Mouse (Mus musculus) liver, adult 2 months (tissue): ENCODE data around the gene Cfd. TPM values are rescaled to one million over a fixed set of nuclear protein-coding genes. Genes with fewer than 3 reads are reported as not detected.

ENCODE experiments used
- DNase-seq: peaks from one replicate; pipeline ENCODE4 v3.0.0-alpha.2; 2011; ENCODE audit warnings: low read depth, low spot score; ENCODE audit errors: extremely low read depth
- H3K27ac ChIP-seq: fragments of 200-500 bp; replicated peaks from 2 replicates; pipeline ENCODE4 v1.5.1; 2012; ENCODE audit warnings: low read depth, mild to moderate bottlenecking, control low read depth, inconsistent platforms, low read length; ENCODE audit not compliant: insufficient read depth
- H3K27me3 ChIP-seq: fragments of 200-500 bp; 2 replicates; pipeline ENCODE4 v1.6.1; 2012; ENCODE audit warnings: mild to moderate bottlenecking, moderate library complexity, low read length, inconsistent platforms; ENCODE audit not compliant: control insufficient read depth, insufficient read depth
- H3K36me3 ChIP-seq: fragments of 200-500 bp; 2 replicates; pipeline ENCODE4 v1.6.1; 2012; ENCODE audit warnings: low read length, inconsistent platforms; ENCODE audit not compliant: control insufficient read depth, insufficient read depth
- H3K4me1 ChIP-seq: fragments of 200-500 bp; 2 replicates; pipeline ENCODE4 v1.6.1; 2011; ENCODE audit warnings: low read length; ENCODE audit not compliant: control insufficient read depth, insufficient read depth
- H3K4me3 ChIP-seq: fragments of 200-500 bp; 2 replicates; pipeline ENCODE4 v1.5.1; 2011; ENCODE audit warnings: low read depth, mild to moderate bottlenecking, control low read depth, low read length, moderate library complexity; ENCODE audit not compliant: insufficient read depth
- H3K79me2 ChIP-seq: fragments of 200-500 bp; 2 replicates; pipeline ENCODE4 v1.6.1; 2012; ENCODE audit warnings: inconsistent platforms, mild to moderate bottlenecking, low read length, moderate library complexity; ENCODE audit not compliant: control insufficient read depth, insufficient read depth
- H3K9ac ChIP-seq: fragments of 200-500 bp; 2 replicates; pipeline ENCODE4 v1.6.1; 2012; ENCODE audit warnings: low read depth, mild to moderate bottlenecking, control low read depth, inconsistent platforms, low read length
- CTCF ChIP-seq: fragments of 200-500 bp; IDR thresholded peaks from 2 replicates; pipeline ENCODE4 v1.5.1; 2011; ENCODE audit warnings: low read depth, low read length, control low read depth
- POLR2A ChIP-seq: fragments of 200-500 bp; IDR thresholded peaks from 2 replicates; pipeline ENCODE4 v1.6.1; 2011; ENCODE audit warnings: low read length, control low read depth; ENCODE audit not compliant: insufficient read depth; ENCODE audit errors: extremely low read depth
- WGBS: fragments of 180-500 bp; shearing (Covaris S2); methylation state at CpG from one replicate; pipeline ENCODE4 v1.1.7; 2018; 5-methylcytosine and 5-hydroxymethylcytosine counted together
- polyA plus RNA-seq: library from polyadenylated mRNA; depleted of rRNA; stranded (reverse); fragments of >200 nt; gene quantifications from 2 replicates; pipeline ENCODE4 v1.2.3, GENCODE M21; 2012; rRNA removed
- total RNA-seq: library from RNA; depleted of rRNA; stranded (reverse); fragments of >200 nt; gene quantifications from 2 replicates; pipeline ENCODE4 v1.2.3, GENCODE M21; 2014; rRNA removed

Gene Cfd
- total and polyA plus RNA-seq, 2 experiments, result 0.37 to 5.7 TPM

- no peak overlapping the region for H3K27ac ChIP-seq
- DNase-seq, result no peak
- H3K9ac ChIP-seq, result no peak overlapping the region
- WGBS, result 74% methylated on average over 16 of the region's 16 CpGs
- H3K79me2 ChIP-seq, result no peaks in the 10 kb centered on the region; the same call in 1 of the 2 replicates
- no peak for TF ChIP-seq CTCF
- no peak for TF ChIP-seq POLR2A
- H3K27me3 ChIP-seq, result no peaks in the 10 kb centered on the region
- H3K4me3 ChIP-seq, result no peak overlapping the region
- H3K4me1 ChIP-seq, result peaks cover 31% of the 10 kb centered on the region
- H3K36me3 ChIP-seq, result no peaks in the 10 kb centered on the region
Observed at GRCm38 (mm10) chr10:79934794-79935569, 44.3 kb downstream of the Cfd start.

GRCm38 (mm10) chr10:79936284-79936910 lies 45.7 kb downstream of the Cfd start:
- peaks cover 31% of the 10 kb centered on the region for H3K4me1 ChIP-seq
- H3K27ac ChIP-seq, result no peak overlapping the region
- H3K27me3 ChIP-seq, result no peaks in the 10 kb centered on the region
- H3K79me2 ChIP-seq, result no peaks in the 10 kb centered on the region; the same call in 1 of the 2 replicates
- H3K4me3 ChIP-seq, result no peak overlapping the region
- TF ChIP-seq POLR2A, result no peak
- no peak for TF ChIP-seq CTCF
- no peaks in the 10 kb centered on the region for H3K36me3 ChIP-seq
- WGBS, result 12% methylated on average over 10 of the region's 10 CpGs
- no peak overlapping the region for H3K9ac ChIP-seq
- DNase-seq, result peak; percentile 61

- H3K27ac ChIP-seq, result no peak overlapping the region; the same call in 1 of the 2 replicates
- 3% methylated on average over 27 of the region's 27 CpGs for WGBS
- peak overlapping the region; percentile 17; the same call in 1 of the 2 replicates for H3K4me3 ChIP-seq
- no peaks in the 10 kb centered on the region for H3K27me3 ChIP-seq
- TF ChIP-seq POLR2A (no peak), CTCF (no peak)
- no peaks in the 10 kb centered on the region; the same call in 1 of the 2 replicates for H3K79me2 ChIP-seq
- H3K9ac ChIP-seq, result no peak overlapping the region
- peak; percentile 93 for DNase-seq
- peaks cover 31% of the 10 kb centered on the region for H3K4me1 ChIP-seq
- H3K36me3 ChIP-seq, result no peaks in the 10 kb centered on the region
Observed at GRCm38 (mm10) chr10:79936911-79937441, 46.3 kb downstream of the Cfd start.

- DNase-seq, result peak; percentile 74
- no peak overlapping the region for H3K4me3 ChIP-seq
- no peaks in the 10 kb centered on the region; the same call in 1 of the 2 replicates for H3K79me2 ChIP-seq
- no peaks in the 10 kb centered on the region for H3K27me3 ChIP-seq
- no peaks in the 10 kb centered on the region for H3K36me3 ChIP-seq
- no peak overlapping the region for H3K27ac ChIP-seq
- WGBS, result 48% methylated on average over 11 of the region's 11 CpGs
- H3K9ac ChIP-seq, result no peak overlapping the region
- TF ChIP-seq POLR2A (no peak), CTCF (no peak)
- H3K4me1 ChIP-seq, result peaks cover 31% of the 10 kb centered on the region
Observed at GRCm38 (mm10) chr10:79937775-79938526, 47.3 kb downstream of the Cfd start.

GRCm38 (mm10) chr10:79940749-79941148 lies 50.1 kb downstream of the Cfd start:
- no peaks in the 10 kb centered on the region; the same call in 1 of the 2 replicates for H3K79me2 ChIP-seq
- H3K27ac ChIP-seq, result no peak overlapping the region
- H3K27me3 ChIP-seq, result no peaks in the 10 kb centered on the region
- DNase-seq, result no peak
- H3K4me1 ChIP-seq, result peaks cover 15% of the 10 kb centered on the region
- no peak overlapping the region for H3K4me3 ChIP-seq
- WGBS, result 77% methylated on average over 7 of the region's 7 CpGs
- no peaks in the 10 kb centered on the region for H3K36me3 ChIP-seq
- TF ChIP-seq CTCF (no peak), POLR2A (no peak)
- H3K9ac ChIP-seq, result no peak overlapping the region

Other genes with a start within 250 kb of the Cfd start
Only the 30 nearest of the 35 such genes appear.
- 18.2 and 24.4 TPM in 2 replicates for gene Tpgs1, start 221.5 kb upstream of the Cfd start, total RNA-seq
- 48.5 and 58.9 TPM in 2 replicates for gene Tpgs1, start 221.5 kb upstream of the Cfd start, polyA plus RNA-seq
- 82.1 and 91.1 TPM in 2 replicates for gene Cdc34, start 208.7 kb upstream of the Cfd start, total RNA-seq
- 215 and 222 TPM in 2 replicates for gene Cdc34, start 208.7 kb upstream of the Cfd start, polyA plus RNA-seq
- gene Gzmm, start 201.8 kb upstream of the Cfd start, total RNA-seq, result 0.09 and 0.34 TPM in 2 replicates
- 0.09 and 0.37 TPM in 2 replicates for gene Gzmm, start 201.8 kb upstream of the Cfd start, polyA plus RNA-seq
- 652 and 839 TPM in 2 replicates for gene Bsg, start 186.4 kb upstream of the Cfd start, total RNA-seq
- gene Bsg, start 186.4 kb upstream of the Cfd start, polyA plus RNA-seq, result 523 and 643 TPM in 2 replicates
- 0.09 and 0.13 TPM in 2 replicates for gene Hcn2, start 174.2 kb upstream of the Cfd start, total RNA-seq
- 0.45 and 0.67 TPM in 2 replicates for gene Hcn2, start 174.2 kb upstream of the Cfd start, polyA plus RNA-seq
- 7.7 and 12.8 TPM in 2 replicates for gene Polrmt, start 144.3 kb upstream of the Cfd start, total RNA-seq
- gene Polrmt, start 144.3 kb upstream of the Cfd start, polyA plus RNA-seq, result 32.7 and 42.4 TPM in 2 replicates
- gene Fgf22, start 135.8 kb upstream of the Cfd start, total RNA-seq, result not detected in 2 replicates
- not detected in 2 replicates for gene Fgf22, start 135.8 kb upstream of the Cfd start, polyA plus RNA-seq
- gene Rnf126, start 123.9 kb upstream of the Cfd start, total RNA-seq, result 7.6 and 11.7 TPM in 2 replicates
- gene Rnf126, start 123.9 kb upstream of the Cfd start, polyA plus RNA-seq, result 65.1 and 70.6 TPM in 2 replicates
- gene Fstl3, start 113.6 kb upstream of the Cfd start, total RNA-seq, result 0.09 and 0.27 TPM in 2 replicates
- gene Fstl3, start 113.6 kb upstream of the Cfd start, polyA plus RNA-seq, result 0.18 and 0.60 TPM in 2 replicates
- gene Prss57, start 99.9 kb upstream of the Cfd start, total RNA-seq, result not detected in 2 replicates
- gene Prss57, start 99.9 kb upstream of the Cfd start, polyA plus RNA-seq, result not detected in 2 replicates
- gene Palm, start 97.3 kb upstream of the Cfd start, total RNA-seq, result 0.81 and 0.92 TPM in 2 replicates
- gene Palm, start 97.3 kb upstream of the Cfd start, polyA plus RNA-seq, result 1.9 and 3.0 TPM in 2 replicates
- gene Misp, start 69.9 kb upstream of the Cfd start, total RNA-seq, result 0.18 and 0.40 TPM in 2 replicates
- 0.16 and 0.51 TPM in 2 replicates for gene Misp, start 69.9 kb upstream of the Cfd start, polyA plus RNA-seq
- 43.9 and 86.1 TPM in 2 replicates for gene Ptbp1, start 36.4 kb upstream of the Cfd start, total RNA-seq
- gene Ptbp1, start 36.4 kb upstream of the Cfd start, polyA plus RNA-seq, result 77.6 and 103 TPM in 2 replicates
- 0.40 TPM in 1 of 2 replicates, not detected in the other for gene Prtn3, start 16.4 kb upstream of the Cfd start, total RNA-seq
- gene Prtn3, start 16.4 kb upstream of the Cfd start, polyA plus RNA-seq, result 0.20 and 1.1 TPM in 2 replicates
- gene Plppr3, start 16.2 kb upstream of the Cfd start, total RNA-seq, result under 0.01 TPM in 1 of 2 replicates, not detected in the other
- gene Plppr3, start 16.2 kb upstream of the Cfd start, polyA plus RNA-seq, result 0.38 and 0.47 TPM in 2 replicates
- gene Elane, start 4.6 kb upstream of the Cfd start, total RNA-seq, result 0.20 TPM in 1 of 2 replicates, not detected in the other
- 0.12 and 0.15 TPM in 2 replicates for gene Elane, start 4.6 kb upstream of the Cfd start, polyA plus RNA-seq
- 5.9 and 8.2 TPM in 2 replicates for gene Med16, start 18.1 kb downstream of the Cfd start, total RNA-seq
- gene Med16, start 18.1 kb downstream of the Cfd start, polyA plus RNA-seq, result 29.9 and 30.6 TPM in 2 replicates
- not detected in 2 replicates for gene Gm26602, start 20.0 kb downstream of the Cfd start, total RNA-seq
- not detected in 2 replicates for gene Gm26602, start 20.0 kb downstream of the Cfd start, polyA plus RNA-seq
- 0.18 and 0.60 TPM in 2 replicates for gene Kiss1r, start 26.1 kb downstream of the Cfd start, total RNA-seq
- 1.5 and 1.9 TPM in 2 replicates for gene Kiss1r, start 26.1 kb downstream of the Cfd start, polyA plus RNA-seq
- gene R3hdm4, start 30.4 kb downstream of the Cfd start, total RNA-seq, result 12.4 and 15.5 TPM in 2 replicates
- gene R3hdm4, start 30.4 kb downstream of the Cfd start, polyA plus RNA-seq, result 78.8 and 80.0 TPM in 2 replicates
- gene Arid3a, start 36.2 kb downstream of the Cfd start, total RNA-seq, result 0.37 and 0.74 TPM in 2 replicates
- gene Arid3a, start 36.2 kb downstream of the Cfd start, polyA plus RNA-seq, result 0.69 and 1.7 TPM in 2 replicates
- gene Wdr18, start 69.3 kb downstream of the Cfd start, total RNA-seq, result 24.8 TPM in 2 replicates
- gene Wdr18, start 69.3 kb downstream of the Cfd start, polyA plus RNA-seq, result 59.8 and 63.3 TPM in 2 replicates
- 0.18 TPM in 1 of 2 replicates, not detected in the other for gene Grin3b, start 79.9 kb downstream of the Cfd start, total RNA-seq
- gene Grin3b, start 79.9 kb downstream of the Cfd start, polyA plus RNA-seq, result 0.45 TPM in 2 replicates
- gene Tmem259, start 93.5 kb downstream of the Cfd start, total RNA-seq, result 35.7 and 51.7 TPM in 2 replicates
- gene Tmem259, start 93.5 kb downstream of the Cfd start, polyA plus RNA-seq, result 223 and 259 TPM in 2 replicates
- gene Cnn2, start 97.7 kb downstream of the Cfd start, total RNA-seq, result 5.2 and 6.4 TPM in 2 replicates
- 6.9 and 9.8 TPM in 2 replicates for gene Cnn2, start 97.7 kb downstream of the Cfd start, polyA plus RNA-seq
- gene Abca7, start 105.6 kb downstream of the Cfd start, total RNA-seq, result 1.4 and 1.9 TPM in 2 replicates
- 3.2 and 3.4 TPM in 2 replicates for gene Abca7, start 105.6 kb downstream of the Cfd start, polyA plus RNA-seq
- gene Arhgap45, start 125.8 kb downstream of the Cfd start, total RNA-seq, result 4.5 and 4.6 TPM in 2 replicates
- 7.7 and 10.9 TPM in 2 replicates for gene Arhgap45, start 125.8 kb downstream of the Cfd start, polyA plus RNA-seq
- 26.4 and 39.1 TPM in 2 replicates for gene Polr2e, start 148.9 kb downstream of the Cfd start, total RNA-seq
- gene Polr2e, start 148.9 kb downstream of the Cfd start, polyA plus RNA-seq, result 71.1 and 74.6 TPM in 2 replicates
- gene Gpx4, start 156.3 kb downstream of the Cfd start, total RNA-seq, result 712 and 752 TPM in 2 replicates
- 535 and 559 TPM in 2 replicates for gene Gpx4, start 156.3 kb downstream of the Cfd start, polyA plus RNA-seq
- 8.9 and 11.8 TPM in 2 replicates for gene Sbno2, start 214.7 kb downstream of the Cfd start, total RNA-seq
- 19.2 and 25.9 TPM in 2 replicates for gene Sbno2, start 214.7 kb downstream of the Cfd start, polyA plus RNA-seq